Mouse (Mus musculus): ENCODE measurements at regions not wholly inside any gene's neighbourhood (a gene's known extent, or its start where the extent isn't known, plus 50 kb on each side); places are given as distances from the start of the nearest gene placed in this dataset.

GRCm38 (mm10) chr15:15443271-15443670, 1285.3 kb upstream of the Cdh9 start:
- in situ Hi-C loops (cut with MboI; ENCODE audit: unreplicated experiment in 2 of 2) = no loop called here

- in situ Hi-C loops (cut with MboI; ENCODE audit: unreplicated experiment in 2 of 2) = no loop called here
These were observed 1250.9 kb upstream of the Cdh9 start for GRCm38 (mm10) chr15:15477702-15478101.

GRCm38 (mm10) chr15:15500276-15500675, 1228.3 kb upstream of the Cdh9 start:
- in situ Hi-C loops (cut with MboI; ENCODE audit: unreplicated experiment in 2 of 2) = no loop called here

- in situ Hi-C loops (cut with MboI; ENCODE audit: unreplicated experiment in 2 of 2) = no loop called here
These were observed 1189.6 kb upstream of the Cdh9 start for GRCm38 (mm10) chr15:15538944-15539343.

GRCm38 (mm10) chr15:15559148-15559752, 1169.3 kb upstream of the Cdh9 start:
- in situ Hi-C loops (cut with MboI; ENCODE audit: unreplicated experiment in 2 of 2) = no loop called here

GRCm38 (mm10) chr15:15582300-15582880, 1146.2 kb upstream of the Cdh9 start:
- in situ Hi-C loops (cut with MboI; ENCODE audit: unreplicated experiment in 2 of 2) = no loop called here

- in situ Hi-C loops (cut with MboI; ENCODE audit: unreplicated experiment in 2 of 2) = loop anchor here in 1 of 2 experiments (5.0 kb wide), 1 partner anchor 49 kb away; no protein-coding TSS in a partner anchor
These were observed 1110.6 kb upstream of the Cdh9 start for GRCm38 (mm10) chr15:15617976-15618375.

- in situ Hi-C loops (cut with MboI; ENCODE audit: unreplicated experiment in 2 of 2) = no loop called here
These were observed 1099.3 kb upstream of the Cdh9 start for GRCm38 (mm10) chr15:15629304-15629703.

GRCm38 (mm10) chr15:15630283-15630682, 1098.3 kb upstream of the Cdh9 start:
- in situ Hi-C loops (cut with MboI; ENCODE audit: unreplicated experiment in 2 of 2) = no loop called here

- in situ Hi-C loops (cut with MboI; ENCODE audit: unreplicated experiment in 2 of 2) = no loop called here
These were observed 1091.4 kb upstream of the Cdh9 start for GRCm38 (mm10) chr15:15637130-15637529.

GRCm38 (mm10) chr15:15648734-15649133, 1079.8 kb upstream of the Cdh9 start:
- in situ Hi-C loops (cut with MboI; ENCODE audit: unreplicated experiment in 2 of 2) = no loop called here

GRCm38 (mm10) chr15:15666744-15667143, 1061.8 kb upstream of the Cdh9 start:
- in situ Hi-C loops (cut with MboI; ENCODE audit: unreplicated experiment in 2 of 2) = loop anchor here in 1 of 2 experiments (5.0 kb wide), 1 partner anchor 49 kb away; no protein-coding TSS in a partner anchor

GRCm38 (mm10) chr15:15692713-15693112, 1035.8 kb upstream of the Cdh9 start:
- in situ Hi-C loops (cut with MboI; ENCODE audit: unreplicated experiment in 2 of 2) = no loop called here

GRCm38 (mm10) chr15:15716694-15717093, 1011.9 kb upstream of the Cdh9 start:
- in situ Hi-C loops (cut with MboI; ENCODE audit: unreplicated experiment in 2 of 2) = no loop called here

GRCm38 (mm10) chr15:15741987-15742386, 986.6 kb upstream of the Cdh9 start:
- in situ Hi-C loops (cut with MboI; ENCODE audit: unreplicated experiment in 2 of 2) = no loop called here

- in situ Hi-C loops (cut with MboI; ENCODE audit: unreplicated experiment in 2 of 2) = no loop called here
These were observed 985.5 kb upstream of the Cdh9 start for GRCm38 (mm10) chr15:15743011-15743410.

Measured in v-Abl transformed pro-B cells (cell line).